Mouse (Mus musculus): ENCODE results near the gene Gsto2. TPM values are rescaled to one million over a fixed set of nuclear protein-coding genes. Genes with fewer than 3 reads are reported as not detected.
"Not testable (repeated sequence)": the region's sequence is repeated elsewhere in the genome, so short reads cannot be mapped to it uniquely, and the experiment has no call there.

Gene Gsto2
- polyA plus RNA-seq, 1 experiment from 2014 or later = 0.74 TPM

GRCm38 (mm10) chr19:47836701-47837526 lies 28.4 kb upstream of the Gsto2 start:
- Histone ChIP-seq H3K4me3 (peak overlapping the region; percentile 58), H3K27ac (no peak overlapping the region)
- 2% methylated on average over 49 of the region's 49 CpGs for WGBS

GRCm38 (mm10) chr19:47837527-47837901 lies 27.8 kb upstream of the Gsto2 start:
- peak; percentile 71 for ATAC-seq (replicated peaks)
- Histone ChIP-seq H3K4me1 (0 out of 2 replicates have a peak, but pooled peaks cover 2% of the 10 kb centered on the region), H3K36me3 (replicated peaks) (no peaks in the 10 kb centered on the region), H3K4me3 (peak overlapping the region; percentile 58), H3K27me3 (replicated peaks) (0 out of 2 replicates have a peak, but pooled peaks cover 4% of the 10 kb centered on the region), H3K4me2 (peak overlapping the region; percentile 84), H3K9me3 (no peaks in the 10 kb centered on the region), H3K9ac (peak overlapping the region; percentile 38), H3K27ac (no peak overlapping the region)
- under 1% methylated on average over 6 of the region's 6 CpGs for WGBS

More at GRCm38 (mm10) chr19:47836701-47837526, 28.4 kb upstream of the Gsto2 start:
- H3K27me3 ChIP-seq (replicated peaks) = 0 out of 2 replicates have a peak, but pooled peaks cover 4% of the 10 kb centered on the region
- ATAC-seq (replicated peaks) = peak; percentile 95
- H3K36me3 ChIP-seq (replicated peaks) = no peaks in the 10 kb centered on the region
- 0 out of 2 replicates have a peak, but pooled peaks cover 2% of the 10 kb centered on the region for H3K4me1 ChIP-seq
- peak overlapping the region; percentile 38 for H3K9ac ChIP-seq
- peak overlapping the region; percentile 84 for H3K4me2 ChIP-seq
- H3K9me3 ChIP-seq = no peaks in the 10 kb centered on the region

GRCm38 (mm10) chr19:47841234-47841633 lies 24.1 kb upstream of the Gsto2 start:
- H3K4me2 ChIP-seq; H3K4me1 ChIP-seq; H3K36me3 ChIP-seq (replicated peaks); H3K27ac ChIP-seq; H3K9me3 ChIP-seq; H3K9ac ChIP-seq; ATAC-seq (replicated peaks); H3K27me3 ChIP-seq (replicated peaks); H3K4me3 ChIP-seq: not testable (repeated sequence)
- WGBS = 86% methylated on average over 15 of the region's 15 CpGs

- H3K4me3 ChIP-seq = no peak overlapping the region
- H3K9ac ChIP-seq = no peak overlapping the region
- H3K27me3 ChIP-seq (replicated peaks) = no peaks in the 10 kb centered on the region
- peaks cover 10% of the 10 kb centered on the region; the same call in 1 of the 2 replicates for H3K4me1 ChIP-seq
- H3K27ac ChIP-seq = no peak overlapping the region
- H3K4me2 ChIP-seq = no peak overlapping the region
- no peaks in the 10 kb centered on the region for H3K9me3 ChIP-seq
- H3K36me3 ChIP-seq (replicated peaks) = no peaks in the 10 kb centered on the region
- WGBS = 81% methylated on average over 3 of the region's 3 CpGs
- ATAC-seq (replicated peaks) = no peak
Observed at GRCm38 (mm10) chr19:47849735-47850134, 15.6 kb upstream of the Gsto2 start.

GRCm38 (mm10) chr19:47852131-47852530 lies 13.2 kb upstream of the Gsto2 start:
- not testable (repeated sequence) for H3K9me3 ChIP-seq; H3K9ac ChIP-seq; H3K27me3 ChIP-seq (replicated peaks); ATAC-seq (replicated peaks); H3K36me3 ChIP-seq (replicated peaks); H3K4me2 ChIP-seq; H3K4me3 ChIP-seq; H3K27ac ChIP-seq
- 87% methylated on average over 3 of the region's 3 CpGs for WGBS
- peaks cover 22% of the 10 kb centered on the region for H3K4me1 ChIP-seq

- no peaks in the 10 kb centered on the region for H3K27me3 ChIP-seq (replicated peaks)
- no peak for ATAC-seq (replicated peaks)
- H3K9ac ChIP-seq = no peak overlapping the region
- H3K4me2 ChIP-seq = no peak overlapping the region
- no peaks in the 10 kb centered on the region for H3K9me3 ChIP-seq
- no peak overlapping the region for H3K4me3 ChIP-seq
- peaks cover 22% of the 10 kb centered on the region for H3K4me1 ChIP-seq
- WGBS = 90% methylated on average over 3 of the region's 3 CpGs
- no peaks in the 10 kb centered on the region for H3K36me3 ChIP-seq (replicated peaks)
- no peak overlapping the region for H3K27ac ChIP-seq
Observed at GRCm38 (mm10) chr19:47853053-47853452, 12.3 kb upstream of the Gsto2 start.

GRCm38 (mm10) chr19:47853951-47854795 lies 11.2 kb upstream of the Gsto2 start:
- peak overlapping the region; percentile 64 for H3K9ac ChIP-seq
- WGBS = 17% methylated on average over 13 of the region's 13 CpGs
- no peaks in the 10 kb centered on the region for H3K36me3 ChIP-seq (replicated peaks)
- no peaks in the 10 kb centered on the region for H3K27me3 ChIP-seq (replicated peaks)
- H3K9me3 ChIP-seq = no peaks in the 10 kb centered on the region
- H3K4me2 ChIP-seq = peak overlapping the region; percentile 87
- H3K4me1 ChIP-seq = peaks cover 22% of the 10 kb centered on the region
- H3K27ac ChIP-seq = peak overlapping the region; percentile 70
- H3K4me3 ChIP-seq = peak overlapping the region; percentile 61
- peak; percentile 84 for ATAC-seq (replicated peaks)

GRCm38 (mm10) chr19:47854796-47855783 lies 10.2 kb upstream of the Gsto2 start, which contains the start of gene Gsto1:
Gsto1 (plus strand) TSS chr19:47854970.
- Histone ChIP-seq H3K4me3 (peak within 1 kb of the TSS; percentile 61), H3K4me2 (peak within 1 kb of the TSS; percentile 87), H3K9ac (peak within 1 kb of the TSS; percentile 64), H3K27ac (peak within 1 kb of the TSS; percentile 70), H3K27me3 (replicated peaks) (no peaks in the 10 kb centered on the region), H3K4me1 (peaks cover 22% of the 10 kb centered on the region), H3K36me3 (replicated peaks) (peaks cover 2% of the 10 kb centered on the region; the same call in 1 of the 2 replicates), H3K9me3 (no peaks in the 10 kb centered on the region)
- peak; percentile 98 for ATAC-seq (replicated peaks)
- under 1% methylated on average over 60 of the region's 60 CpGs for whole genome bisulfite sequencing

- WGBS = 73% methylated on average over 18 of the region's 18 CpGs
- no peak for ATAC-seq (replicated peaks)
- no peak overlapping the region for H3K4me3 ChIP-seq
- no peaks in the 10 kb centered on the region for H3K9me3 ChIP-seq
- no peak overlapping the region for H3K4me2 ChIP-seq
- peaks cover 22% of the 10 kb centered on the region for H3K4me1 ChIP-seq
- no peak overlapping the region for H3K9ac ChIP-seq
- no peaks in the 10 kb centered on the region for H3K27me3 ChIP-seq (replicated peaks)
- H3K27ac ChIP-seq = no peak overlapping the region
- H3K36me3 ChIP-seq (replicated peaks) = peaks cover 4% of the 10 kb centered on the region; the same call in 1 of the 2 replicates
Observed at GRCm38 (mm10) chr19:47857957-47858942, 7.1 kb upstream of the Gsto2 start.

GRCm38 (mm10) chr19:47859180-47859579 lies 6.2 kb upstream of the Gsto2 start:
- Histone ChIP-seq H3K9me3 (no peaks in the 10 kb centered on the region), H3K36me3 (replicated peaks) (peaks cover 6% of the 10 kb centered on the region; the same call in 1 of the 2 replicates), H3K27ac (no peak overlapping the region), H3K4me1 (peaks cover 16% of the 10 kb centered on the region), H3K27me3 (replicated peaks) (no peaks in the 10 kb centered on the region), H3K9ac (no peak overlapping the region), H3K4me3 (no peak overlapping the region), H3K4me2 (no peak overlapping the region)
- 93% methylated on average over 8 of the region's 8 CpGs for WGBS
- no peak for ATAC-seq (replicated peaks)

Data from midbrain, embryonic 15.5 days (tissue).